Mouse (Mus musculus) ovary, postnatal 10 days (tissue): ENCODE results near the gene Ankrd9.
A peak's percentile ranks its signal among the peaks of the same experiment; 100 is the strongest.

ENCODE experiments used
- DNase-seq: peaks from one replicate; pipeline ENCODE4 v3.0.0; 2022; ENCODE audit warnings: low spot score

The Ankrd9 gene

GRCm38 (mm10) chr12:110954351-110954991 is 24.4 kb downstream of the Ankrd9 start:
- DNase-seq, result no peak

- no peak for DNase-seq
These were observed 24.9 kb downstream of the Ankrd9 start for GRCm38 (mm10) chr12:110953900-110954299.

GRCm38 (mm10) chr12:110953443-110953842 is 25.4 kb downstream of the Ankrd9 start:
- DNase-seq, result no peak

GRCm38 (mm10) chr12:110952628-110953385 is 26.0 kb downstream of the Ankrd9 start:
- no peak for DNase-seq

- DNase-seq, result no peak
These were observed 27.6 kb downstream of the Ankrd9 start for GRCm38 (mm10) chr12:110951236-110951635.

- no peak for DNase-seq
These were observed 28.7 kb downstream of the Ankrd9 start for GRCm38 (mm10) chr12:110950151-110950550.

GRCm38 (mm10) chr12:110949410-110949809 is 29.4 kb downstream of the Ankrd9 start:
- DNase-seq, result no peak

GRCm38 (mm10) chr12:110948910-110949201 is 30.0 kb downstream of the Ankrd9 start:
- no peak for DNase-seq

GRCm38 (mm10) chr12:110948082-110948909 is 30.5 kb downstream of the Ankrd9 start:
- no peak for DNase-seq

- no peak for DNase-seq
These were observed 32.6 kb downstream of the Ankrd9 start for GRCm38 (mm10) chr12:110946216-110946615.

GRCm38 (mm10) chr12:110940869-110941268 is 38.0 kb downstream of the Ankrd9 start:
- no peak for DNase-seq

- DNase-seq, result no peak
These were observed 39.5 kb downstream of the Ankrd9 start for GRCm38 (mm10) chr12:110939385-110939784.

GRCm38 (mm10) chr12:110937496-110937895 is 41.3 kb downstream of the Ankrd9 start:
- no peak for DNase-seq

GRCm38 (mm10) chr12:110935983-110936620 is 42.7 kb downstream of the Ankrd9 start:
- DNase-seq, result peak; percentile 48

- no peak for DNase-seq
These were observed 46.0 kb downstream of the Ankrd9 start for GRCm38 (mm10) chr12:110932820-110933219.
